Mouse (Mus musculus): ENCODE data around the gene Spin1.

Gene Spin1

GRCm38 (mm10) chr13:51137702-51138031 is 37.0 kb downstream of the Spin1 start:
- DNase-seq (ENCODE audit: low spot score) = no peak

- no peak for DNase-seq (ENCODE audit: low spot score)
Observed at GRCm38 (mm10) chr13:51147106-51147505, 46.4 kb downstream of the Spin1 start.

GRCm38 (mm10) chr13:51152966-51153669 is 52.4 kb downstream of the Spin1 start:
- no peak for DNase-seq (ENCODE audit: low spot score)

GRCm38 (mm10) chr13:51153670-51154030 is 53.0 kb downstream of the Spin1 start:
- no peak for DNase-seq (ENCODE audit: low spot score)

DNA sequence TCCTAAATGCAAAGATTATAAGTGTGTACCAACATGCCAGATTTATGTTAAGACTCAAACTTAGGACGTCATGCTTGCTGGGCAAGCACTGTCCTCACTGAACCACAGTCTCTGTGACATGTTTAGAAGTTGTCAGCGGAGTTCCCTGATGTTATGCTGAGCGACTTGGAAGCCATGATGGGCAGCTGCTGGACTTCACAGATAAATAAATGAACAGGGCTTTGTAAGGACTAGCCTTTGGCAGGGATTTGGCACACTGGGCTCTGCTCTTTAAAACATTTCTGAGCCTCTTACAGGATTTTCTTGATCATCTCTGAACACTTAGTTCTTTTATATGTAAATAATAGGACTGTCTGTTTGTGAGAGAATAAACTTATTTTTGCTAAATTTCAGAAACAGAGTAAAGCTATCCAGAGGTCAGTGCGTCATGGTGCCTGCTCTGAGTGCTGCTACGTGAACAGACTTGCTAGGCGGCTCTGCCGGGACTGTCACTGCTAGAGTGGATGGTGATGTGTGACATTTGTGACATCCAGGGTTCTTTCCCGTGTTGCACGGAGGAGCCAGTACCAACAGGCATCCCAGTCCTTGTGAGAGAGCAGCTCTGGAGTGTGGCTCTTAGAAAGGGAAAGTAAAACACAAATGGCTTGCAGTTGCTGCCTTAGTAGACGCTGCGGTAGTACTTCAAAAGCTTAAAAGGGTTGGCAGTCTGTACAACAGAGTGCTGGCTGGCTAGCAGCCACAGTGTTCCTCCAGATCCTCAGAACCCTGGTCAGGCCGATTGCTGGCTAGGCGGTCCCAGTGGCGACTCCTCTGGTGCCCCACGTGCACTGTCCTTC is 54.7 kb downstream of the Spin1 start:
- DNase-seq (ENCODE audit: low spot score) = no peak

GRCm38 (mm10) chr13:51156014-51156386 is 55.3 kb downstream of the Spin1 start:
- DNase-seq (ENCODE audit: low spot score) = no peak

GRCm38 (mm10) chr13:51157291-51157690 is 56.6 kb downstream of the Spin1 start:
- no peak for DNase-seq (ENCODE audit: low spot score)

DNA sequence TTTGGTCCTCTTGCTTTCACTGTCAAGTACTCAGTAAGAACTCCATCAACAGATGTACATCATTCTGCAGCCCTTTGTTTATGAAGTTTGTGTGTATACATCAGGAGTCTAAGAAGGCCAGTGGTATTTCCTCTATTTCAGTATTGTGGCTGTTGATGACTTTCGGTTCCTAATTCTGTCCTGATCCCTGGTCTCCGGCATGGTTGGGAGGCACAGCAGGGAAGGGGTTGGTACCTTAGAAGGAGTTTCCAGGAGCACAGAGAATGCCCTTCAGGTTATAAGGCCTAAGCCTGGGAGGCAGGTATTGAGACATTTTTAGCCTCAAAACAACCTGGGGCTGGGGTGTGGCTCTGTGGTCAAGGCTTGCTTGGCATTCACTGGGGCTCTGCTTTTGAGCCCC is 61.0 kb downstream of the Spin1 start:
- no peak for DNase-seq (ENCODE audit: low spot score)

DNA sequence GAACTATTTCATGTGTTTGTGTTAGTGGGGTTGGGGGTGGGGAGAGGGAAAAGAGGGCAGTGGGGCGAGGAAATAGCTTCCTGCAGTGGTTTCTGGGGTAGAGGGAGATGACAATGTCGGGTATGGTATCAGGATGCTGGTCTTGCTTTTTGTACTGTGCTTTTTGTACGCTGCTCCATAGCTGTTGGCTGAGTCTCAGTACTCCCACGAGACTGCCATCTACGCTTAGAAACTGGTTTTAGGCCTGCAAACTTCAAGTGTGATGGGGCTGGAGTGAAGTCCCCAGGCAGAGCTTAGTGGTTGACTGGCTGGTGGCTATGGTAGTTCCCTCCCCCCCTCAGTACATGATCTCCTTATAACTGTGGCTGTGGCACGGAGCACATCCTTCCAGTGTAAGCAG is 61.6 kb downstream of the Spin1 start:
- DNase-seq (ENCODE audit: low spot score) = no peak

DNA sequence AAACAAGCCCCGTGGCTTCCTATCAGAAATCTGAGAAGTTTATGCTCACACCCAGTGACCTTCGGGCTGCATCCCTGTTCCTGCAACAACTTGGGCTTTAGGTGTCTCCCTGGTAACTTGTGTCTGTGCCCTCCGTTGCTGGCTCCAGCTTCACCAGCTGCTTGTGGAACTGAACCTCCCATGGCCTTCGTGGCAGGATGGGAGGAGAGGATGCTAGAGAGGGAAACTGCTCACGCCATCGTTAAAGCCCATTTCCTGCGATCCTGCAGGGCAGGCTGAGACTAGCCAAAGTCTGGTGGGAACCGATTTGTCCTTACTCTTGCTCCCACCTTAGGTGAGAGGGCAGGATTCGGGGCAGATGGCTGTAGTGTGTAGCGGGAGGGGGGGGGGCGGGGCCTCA is 66.0 kb downstream of the Spin1 start:
- DNase-seq (ENCODE audit: low spot score) = no peak

- DNase-seq (ENCODE audit: low spot score) = no peak
Observed at GRCm38 (mm10) chr13:51170215-51170614, 69.5 kb downstream of the Spin1 start.

DNA sequence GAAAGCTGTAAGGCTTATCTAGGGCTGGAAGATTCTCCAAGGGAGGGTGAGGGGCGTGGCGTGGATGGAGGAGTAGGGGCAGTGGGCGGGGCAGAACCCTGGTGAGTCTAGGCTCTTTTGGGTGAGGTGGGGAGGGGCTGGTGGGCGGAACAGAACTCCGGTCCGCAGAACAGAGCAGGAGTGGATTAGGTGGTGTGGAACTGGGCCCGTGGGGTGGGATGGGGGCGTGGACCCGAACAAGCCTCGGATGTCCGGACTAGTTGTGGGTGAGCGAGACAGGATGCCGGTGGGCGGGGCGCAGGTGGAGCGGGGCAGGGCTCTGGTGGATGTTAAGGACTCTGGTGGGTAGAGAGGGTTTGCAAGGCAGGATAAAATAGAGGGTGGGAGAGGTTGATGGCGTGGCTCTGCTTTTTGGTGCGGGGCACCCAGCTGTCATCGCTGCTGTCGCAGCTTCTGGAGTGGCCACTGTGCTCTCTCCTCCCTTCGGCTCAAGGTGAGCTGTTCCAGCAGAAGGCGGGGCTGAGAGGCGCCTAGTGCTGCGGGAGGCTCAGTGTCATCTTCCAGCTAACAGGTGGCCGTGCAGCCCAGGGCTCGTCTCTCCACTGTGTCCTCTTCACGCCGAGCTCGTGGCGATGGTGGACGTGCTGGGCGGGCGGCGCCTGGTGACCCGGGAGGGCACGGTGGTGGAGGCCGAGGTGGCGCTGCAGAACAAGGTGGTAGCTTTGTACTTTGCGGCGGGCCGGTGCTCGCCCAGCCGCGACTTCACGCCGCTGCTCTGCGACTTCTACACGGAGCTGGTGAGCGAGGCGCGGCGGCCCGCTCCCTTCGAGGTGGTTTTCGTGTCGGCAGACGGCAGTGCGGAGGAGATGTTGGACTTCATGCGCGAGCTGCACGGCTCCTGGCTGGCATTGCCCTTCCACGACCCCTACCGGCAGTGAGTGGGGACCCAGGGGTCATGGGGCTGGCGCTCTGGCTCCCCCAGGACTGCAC is 70.3 kb downstream of the Spin1 start, which contains the start of gene Nxnl2:
Gene Nxnl2, plus strand, starts transcription at position 332 of the 990 bp plus-strand sequence.
- DNase-seq (ENCODE audit: low spot score) = peak; percentile 45

DNA sequence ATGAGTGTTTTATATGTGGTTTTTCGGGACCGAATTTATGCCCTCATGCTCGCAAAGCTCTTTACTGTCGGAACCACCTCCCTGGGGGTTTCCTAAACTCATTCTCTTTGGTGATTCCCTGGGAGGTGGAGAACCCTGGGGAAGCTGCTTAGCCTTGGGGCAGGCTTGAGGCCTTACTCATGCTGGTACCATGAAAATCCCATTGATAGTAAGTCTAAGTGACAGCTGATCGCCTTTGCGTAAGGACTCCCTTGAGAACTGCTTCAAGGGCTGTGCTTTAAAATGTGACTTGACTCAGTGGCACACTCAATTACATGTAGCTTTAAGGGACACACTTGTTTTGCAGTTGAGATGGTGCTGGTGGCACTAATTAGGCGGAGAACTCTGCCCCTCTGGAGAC is 71.9 kb downstream of the Spin1 start:
- DNase-seq (ENCODE audit: low spot score) = no peak

DNA sequence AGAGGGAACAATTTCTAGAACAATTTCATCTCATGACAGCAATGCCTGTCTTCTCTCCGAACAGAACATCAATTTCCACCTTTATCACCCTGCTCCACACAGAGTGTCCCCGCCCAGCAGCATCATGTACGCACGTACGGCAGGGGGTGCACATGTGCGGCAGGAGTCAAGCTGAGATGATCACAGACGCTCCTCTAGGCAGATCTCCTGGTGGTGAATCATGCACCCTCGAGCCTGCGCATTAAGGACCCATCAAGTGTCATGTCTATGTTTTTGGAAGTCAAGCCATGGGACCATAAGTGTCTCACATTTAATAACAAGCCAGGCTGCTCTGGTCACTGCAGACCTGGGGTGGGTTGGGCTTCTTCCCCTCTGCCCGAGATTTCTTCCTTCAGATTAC is 78.3 kb downstream of the Spin1 start:
- DNase-seq (ENCODE audit: low spot score) = no peak

DNA sequence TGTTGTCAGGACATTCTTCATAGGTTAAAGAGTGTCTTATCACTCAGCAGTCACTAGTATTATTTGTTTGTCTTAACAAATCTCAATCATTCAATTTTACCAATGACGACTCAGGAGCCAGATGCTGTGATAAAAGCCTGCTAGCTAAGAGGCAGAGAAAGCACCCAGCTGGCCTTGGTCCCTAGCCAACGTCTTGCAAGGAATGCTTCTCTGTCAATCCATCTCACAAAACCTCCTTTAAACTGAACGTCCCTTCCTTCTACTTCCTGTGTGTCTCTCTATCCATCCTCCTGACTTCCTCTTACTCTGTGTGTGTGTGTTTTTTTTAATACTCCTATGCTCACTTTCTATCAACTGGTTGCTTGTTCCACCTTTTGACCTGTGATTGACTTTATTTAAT is 78.7 kb downstream of the Spin1 start:
- DNase-seq (ENCODE audit: low spot score) = no peak

DNA sequence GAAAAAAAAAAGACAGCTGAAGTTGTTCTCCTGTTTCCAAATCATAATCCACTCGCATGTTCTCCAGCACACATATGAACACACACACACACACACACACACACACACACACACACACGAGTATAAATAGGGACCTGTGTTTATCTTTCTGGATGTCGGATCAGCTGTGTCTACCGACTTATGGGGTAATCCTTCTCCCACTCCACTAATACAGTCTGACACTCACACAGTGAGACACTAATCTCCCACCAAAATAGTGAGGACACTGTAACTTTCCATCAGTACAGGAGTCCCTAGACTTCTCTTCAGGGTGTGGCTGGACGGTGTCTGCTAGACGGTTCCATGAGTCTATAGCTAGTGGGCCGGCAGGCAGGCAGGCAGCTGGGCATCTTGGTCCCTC is 81.6 kb downstream of the Spin1 start:
- no peak for DNase-seq (ENCODE audit: low spot score)

GRCm38 (mm10) chr13:51184896-51185295 is 84.2 kb downstream of the Spin1 start:
- DNase-seq (ENCODE audit: low spot score) = no peak

DNA sequence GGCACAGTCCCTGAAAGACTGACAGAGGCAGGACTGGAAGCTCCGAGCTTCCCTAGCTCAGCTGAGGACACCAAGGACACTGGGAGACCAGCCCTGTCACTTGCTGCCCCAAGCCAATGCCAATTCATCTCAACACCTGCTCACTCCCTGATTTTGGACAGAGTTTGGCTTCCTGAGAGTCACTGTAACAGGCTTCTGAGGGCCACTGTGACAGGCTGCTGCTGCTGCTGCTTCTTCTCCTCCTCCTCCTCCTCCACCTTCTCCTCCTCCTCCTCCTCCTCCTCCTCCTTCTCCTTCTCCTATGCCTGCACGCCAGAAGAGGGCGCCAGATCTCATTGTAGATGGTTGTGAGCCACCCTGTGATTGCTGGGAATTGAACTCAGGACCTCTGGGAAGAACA is 89.7 kb downstream of the Spin1 start:
- no peak for DNase-seq (ENCODE audit: low spot score)

DNA sequence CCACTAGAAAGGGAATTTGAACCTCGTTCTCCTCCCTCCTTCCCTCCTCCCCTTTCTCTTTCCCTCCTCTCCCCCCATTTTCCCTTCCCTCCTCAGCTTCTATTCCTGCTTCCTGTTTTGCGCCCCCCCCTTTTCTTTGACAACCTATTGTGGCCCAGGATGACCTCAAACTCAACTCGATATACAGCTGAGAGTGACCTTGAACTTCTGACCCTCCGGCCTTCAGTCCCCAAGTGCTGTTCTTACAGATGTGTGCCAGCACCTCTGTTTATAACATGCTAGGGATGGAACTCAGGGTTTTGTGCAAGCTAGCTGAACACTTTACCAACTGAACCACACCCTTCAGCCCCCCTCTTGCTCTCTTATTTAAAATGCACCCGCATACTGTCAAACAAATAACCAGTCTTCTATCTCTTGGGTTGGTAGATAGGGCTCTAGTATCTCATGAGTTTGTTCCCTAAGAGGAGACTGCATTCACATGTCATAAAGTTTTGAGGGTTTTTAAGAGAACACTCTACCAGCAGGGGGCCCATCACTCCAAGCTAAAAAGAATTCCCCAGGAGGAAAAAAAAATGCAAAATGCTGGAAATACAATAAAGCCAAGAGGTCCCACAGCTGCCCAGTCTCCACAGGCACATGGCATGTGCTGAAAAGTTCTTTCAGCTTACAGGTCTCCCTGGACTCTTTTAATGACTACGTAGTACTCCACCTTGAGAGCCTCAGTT is 90.9 kb downstream of the Spin1 start:
- no peak for DNase-seq (ENCODE audit: low spot score)

DNA sequence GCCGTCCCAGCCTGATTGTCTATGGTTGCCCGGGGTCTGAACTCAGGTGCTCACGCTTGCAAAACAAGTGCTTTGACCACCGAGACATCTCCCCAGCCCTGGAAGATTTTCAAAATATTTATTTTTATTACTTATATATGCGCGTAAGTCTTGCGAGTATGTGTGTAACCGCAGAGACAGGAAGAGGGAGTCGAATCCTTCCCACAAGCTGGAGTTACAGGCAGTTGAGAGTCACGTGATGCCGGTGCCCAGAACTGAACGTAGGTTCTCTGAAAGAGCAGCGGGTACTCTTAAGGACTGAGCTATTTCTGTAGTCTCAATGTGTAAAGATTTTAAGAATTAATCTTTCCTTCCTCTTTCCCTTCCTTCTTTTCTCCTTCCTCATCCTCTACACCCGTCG is 93.2 kb downstream of the Spin1 start:
- DNase-seq (ENCODE audit: low spot score) = no peak

DNA sequence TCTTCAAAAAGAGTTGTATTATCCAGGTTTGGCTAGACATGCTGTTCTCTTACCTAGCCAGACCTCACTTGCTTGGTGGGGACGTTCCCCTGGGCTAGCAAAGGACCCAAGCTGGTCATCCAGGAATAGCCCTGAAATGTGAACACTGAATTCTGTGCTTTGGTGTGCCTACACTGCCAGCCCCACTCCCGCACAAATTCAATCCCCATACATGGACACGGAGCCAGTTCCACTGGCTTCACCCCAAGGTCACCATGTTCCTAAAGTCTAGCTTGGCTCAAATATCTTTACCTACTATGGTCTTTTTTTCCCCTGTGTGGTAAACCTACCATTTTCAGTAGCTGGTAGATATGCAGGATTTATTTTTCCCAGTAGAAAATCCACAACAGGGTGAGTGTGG is 97.0 kb downstream of the Spin1 start:
- DNase-seq (ENCODE audit: low spot score) = no peak

DNA sequence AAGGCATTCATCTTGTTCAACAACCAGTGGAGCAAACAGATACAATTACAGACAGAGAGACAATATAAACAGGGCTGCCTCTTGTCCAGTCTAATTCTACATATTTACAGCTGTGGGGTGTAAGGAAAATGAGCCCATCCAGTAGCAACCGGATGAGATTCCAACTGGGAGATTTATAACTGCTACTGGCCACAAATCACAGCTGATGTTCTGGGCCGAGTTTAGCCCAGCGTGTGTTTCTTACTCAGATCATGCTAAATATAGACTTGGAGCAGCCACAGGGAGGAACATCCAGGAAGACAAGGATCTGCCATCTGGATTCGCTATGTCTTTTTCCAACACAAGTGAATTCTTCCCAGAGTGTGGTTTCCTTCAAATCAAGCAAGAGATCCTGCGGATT is 97.5 kb downstream of the Spin1 start:
- DNase-seq (ENCODE audit: low spot score) = no peak
